Mouse (Mus musculus) kidney, postnatal 4 days (tissue): Measurements from ENCODE around the gene Sf3b6.
"Not testable (repeated sequence)": the region's sequence is repeated elsewhere in the genome, so short reads cannot be mapped to it uniquely, and the experiment has no call there.

Experiments
- DNase-seq, 2 experiments: peaks; one replicate each; pipeline ENCODE4 v3.0.0; 2021; ENCODE audit warnings: mixed read lengths in 2 of 2

Gene Sf3b6

GRCm38 (mm10) chr12:4817361-4818101, at the start of gene Sf3b6:
Gene Sf3b6 (plus strand): TSS chr12:4817544.
- peak; percentile 99 to 100 for DNase-seq

GRCm38 (mm10) chr12:4768492-4769332, 48.6 kb upstream of the Sf3b6 start, which contains the start of the genes Pfn4 and Fam228b:
Gene Pfn4 (plus strand): TSS chr12:4769022.
Gene Fam228b (minus strand): TSS chr12:4769267.
- peak; percentile 97 to 98 for DNase-seq

GRCm38 (mm10) chr12:4769333-4769723, 48.0 kb upstream of the Sf3b6 start:
- no peak for DNase-seq

- no peak for DNase-seq
These were observed 42.3 kb upstream of the Sf3b6 start for GRCm38 (mm10) chr12:4774895-4775587.

GRCm38 (mm10) chr12:4775588-4775949, 41.8 kb upstream of the Sf3b6 start:
- DNase-seq = no peak

- no peak for DNase-seq
These were observed 39.6 kb upstream of the Sf3b6 start for GRCm38 (mm10) chr12:4777734-4778133.

GRCm38 (mm10) chr12:4780245-4780644, 37.1 kb upstream of the Sf3b6 start:
- no peak for DNase-seq

- DNase-seq = no peak
These were observed 36.1 kb upstream of the Sf3b6 start for GRCm38 (mm10) chr12:4781270-4781669.

GRCm38 (mm10) chr12:4781725-4782404, 35.5 kb upstream of the Sf3b6 start:
- not testable (repeated sequence) for DNase-seq

GRCm38 (mm10) chr12:4783598-4783997, 33.7 kb upstream of the Sf3b6 start:
- DNase-seq = peak; percentile 51 to 60

GRCm38 (mm10) chr12:4784466-4784865, 32.9 kb upstream of the Sf3b6 start:
- no peak for DNase-seq

- DNase-seq = not testable (repeated sequence)
These were observed 29.2 kb upstream of the Sf3b6 start for GRCm38 (mm10) chr12:4788128-4788527.

GRCm38 (mm10) chr12:4793718-4794117, 23.6 kb upstream of the Sf3b6 start:
- peak; percentile 60 to 68 for DNase-seq

GRCm38 (mm10) chr12:4797471-4797870, 19.9 kb upstream of the Sf3b6 start:
- not testable (repeated sequence) for DNase-seq

- DNase-seq = no peak
These were observed 6.3 kb upstream of the Sf3b6 start for GRCm38 (mm10) chr12:4811036-4811435.

GRCm38 (mm10) chr12:4811705-4812104, 5.6 kb upstream of the Sf3b6 start:
- peak in 1 of 2 experiments; percentile 12 for DNase-seq

- no peak for DNase-seq
These were observed 3.7 kb upstream of the Sf3b6 start for GRCm38 (mm10) chr12:4813636-4814035.

- no peak for DNase-seq
These were observed 524 bp upstream of the Sf3b6 start for GRCm38 (mm10) chr12:4816680-4817360.

- no peak for DNase-seq
These were observed 9.9 kb downstream of the Sf3b6 start for GRCm38 (mm10) chr12:4827256-4827655.

- no peak for DNase-seq
These were observed 19.6 kb downstream of the Sf3b6 start for GRCm38 (mm10) chr12:4836959-4837358.

- DNase-seq = no peak
These were observed 22.7 kb downstream of the Sf3b6 start for GRCm38 (mm10) chr12:4840010-4840409.

- peak in 1 of 2 experiments; percentile 19 for DNase-seq
These were observed 23.4 kb downstream of the Sf3b6 start for GRCm38 (mm10) chr12:4840741-4841140.
